In the genomic region with DNA sequence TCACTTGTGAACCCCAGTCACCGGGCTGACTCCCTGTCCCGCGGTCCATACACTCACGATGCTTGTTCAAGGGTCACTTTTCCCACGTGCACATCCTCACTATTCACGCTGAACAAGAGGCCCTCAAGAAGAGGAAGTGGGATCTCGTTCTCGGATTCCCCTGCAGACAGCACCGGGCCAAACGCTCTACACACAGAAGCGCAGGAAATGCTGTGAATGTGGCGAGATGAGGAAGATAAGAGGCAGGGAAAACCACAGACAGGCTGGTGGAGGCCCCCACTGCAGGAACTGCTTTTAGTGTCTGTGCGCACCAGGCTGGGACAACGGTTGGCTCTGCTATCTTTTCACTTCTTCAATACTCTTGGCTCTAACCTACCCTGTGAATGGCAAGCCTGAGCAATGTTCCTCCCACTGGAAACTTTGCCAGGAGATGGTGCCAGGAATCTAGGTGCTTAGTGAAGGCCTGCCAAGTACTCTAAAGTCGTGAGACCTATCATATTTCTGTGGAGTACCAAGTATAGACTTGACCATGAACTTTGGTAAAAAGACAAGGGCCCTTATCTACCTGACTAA, we compare ENCODE assay signal across 10 mouse cellular contexts. TPM values are rescaled to one million over a fixed set of nuclear protein-coding genes. Genes with fewer than 3 reads are reported as not detected.
DNase-seq lines count a peak whose midpoint lies in the region; ATAC-seq lines count a peak whose summit lies in the region.
"Had no signal": no experiment of that assay in that cellular context is flagged by ENCODE, and none has a peak within 500 bp of the region (broad histone marks: within the 10 kb centered on the region; RNA-seq: fewer than 3 reads in every experiment).

No protein-coding gene starts in this region.

- ATAC-seq in heart, embryonic 16.5 days (replicated peaks; ENCODE audit: extremely low read depth, insufficient read depth, low FRiP score), result peak; percentile 68

- 35% methylated on average over 15 of the region's 15 CpGs for WGBS in heart, embryonic 16.5 days

- peaks cover 18% of the 10 kb centered on the region for H3K4me1 ChIP-seq in heart, embryonic 16.5 days (ENCODE audit: control insufficient read depth, insufficient read depth, low read length)

- 0 out of 2 replicates have a peak, but pooled peaks cover 4% of the 10 kb centered on the region for H3K27me3 ChIP-seq in heart, embryonic 16.5 days (ENCODE audit: control insufficient read depth, insufficient read depth, low read length)

- no peak overlapping the region for H3K9ac ChIP-seq in heart, embryonic 16.5 days (ENCODE audit: low read length)
- H3K9ac ChIP-seq: embryonic facial prominence, embryonic 15.5 days had no signal

- H3K4me2 ChIP-seq in heart, embryonic 16.5 days (ENCODE audit: low read depth, low read length), result peak overlapping the region; percentile 19
- H3K4me2 ChIP-seq: embryonic facial prominence, embryonic 15.5 days had no signal

- no peak overlapping the region for H3K4me3 ChIP-seq in heart, embryonic 16.5 days (ENCODE audit: low read length)
- H3K4me3 ChIP-seq: embryonic facial prominence, embryonic 15.5 days; myocyte had no signal

- H3K9me3 ChIP-seq in heart, embryonic 16.5 days (replicated peaks; ENCODE audit: control insufficient read depth, low read length), result no peaks in the 10 kb centered on the region
- H3K9me3 ChIP-seq: embryonic facial prominence, embryonic 15.5 days had no signal

- H3K36me3 ChIP-seq in heart, embryonic 16.5 days (ENCODE audit: control insufficient read depth, insufficient read depth), result no peaks in the 10 kb centered on the region
- H3K36me3 ChIP-seq: embryonic facial prominence, embryonic 15.5 days had no signal

- peak; percentile 73 to 77 for DNase-seq in cerebellum, postnatal 10 days
- no peak for DNase-seq in cerebellum, adult 8-10 months
- peak; percentile 83 for DNase-seq in A20 (ENCODE audit: low read depth, low spot score)
- DNase-seq in lung, adult 18-20 months, result peak; percentile 66
- peak; percentile 82 for DNase-seq in thymus, postnatal 25 days
- DNase-seq in frontal cortex, postnatal 25 days (ENCODE audit: low spot score in 2 of 2), result no peak
- DNase-seq in cerebellum, adult 18-20 months, result no peak

- no peak overlapping the region for H3K27ac ChIP-seq in heart, embryonic 16.5 days (ENCODE audit: low read length)
- H3K27ac ChIP-seq: embryonic facial prominence, embryonic 15.5 days had no signal

RNA-seq across cellular contexts. Expression of gene Rnf220, which starts 18.7 kb away (rescaled TPM):
- polyA plus RNA-seq in heart, embryonic 16.5 days (2015; fragmentation: Nextera tagmentation; extraction: Ambion mirVana), result 41.5 and 45.4 TPM in 2 replicates

Comparison
In these comparisons a context has a peak if more than half of its experiments do, and no peak if none do; other contexts are left out.
1. DNase-seq: peak in cerebellum, postnatal 10 days (2 of 2), A20 (single experiment), lung, adult 18-20 months (2 of 2) and thymus, postnatal 25 days (single experiment); none in cerebellum, adult 8-10 months (single experiment), frontal cortex, postnatal 25 days (0 of 2) and cerebellum, adult 18-20 months (0 of 2).